Mouse (Mus musculus) MEL-GATA-1-ER (cell line): ENCODE results near the gene 1700037C18Rik.

Experiments
- DNase-seq: peaks from one replicate; pipeline ENCODE4 v3.0.0-alpha.2; 2012; ENCODE audit warnings: low read depth; ENCODE audit errors: extremely low read depth

The 1700037C18Rik gene

DNA sequence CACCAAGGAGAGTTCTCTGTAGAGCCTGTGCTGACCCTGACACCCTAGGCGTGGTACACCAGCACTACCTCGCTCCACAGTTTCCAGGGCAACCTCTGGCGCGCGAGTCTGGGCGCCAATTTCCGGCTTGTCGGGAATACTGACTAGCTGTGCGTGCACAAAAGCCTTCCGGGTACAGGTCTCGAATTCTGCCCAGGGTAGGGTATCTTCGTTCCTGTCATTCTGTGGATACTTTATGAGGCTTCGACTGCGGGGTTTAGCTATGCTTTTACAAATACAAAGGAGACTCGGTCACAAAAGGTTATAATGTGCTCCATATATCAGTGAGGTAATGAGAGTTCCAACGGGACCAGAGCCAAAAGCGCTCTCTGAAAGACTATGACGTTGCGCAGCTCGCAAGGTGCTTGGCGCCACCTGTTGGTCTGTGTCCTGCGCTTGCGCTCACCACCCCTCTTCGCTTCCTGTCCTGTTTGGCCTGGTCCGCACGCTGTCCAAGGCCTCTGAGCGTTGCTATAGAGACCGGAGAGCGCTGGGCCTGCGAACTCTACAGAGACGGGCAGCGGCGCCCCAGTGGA lies at the start of gene 1700037C18Rik, which contains the start of gene Cluap1:
Gene 1700037C18Rik (minus strand): TSS at position 153 of the 575 bp plus-strand sequence.
Gene Cluap1 (plus strand): TSS at position 265 of the 575 bp plus-strand sequence.
- DNase-seq: peak; percentile 89

DNA sequence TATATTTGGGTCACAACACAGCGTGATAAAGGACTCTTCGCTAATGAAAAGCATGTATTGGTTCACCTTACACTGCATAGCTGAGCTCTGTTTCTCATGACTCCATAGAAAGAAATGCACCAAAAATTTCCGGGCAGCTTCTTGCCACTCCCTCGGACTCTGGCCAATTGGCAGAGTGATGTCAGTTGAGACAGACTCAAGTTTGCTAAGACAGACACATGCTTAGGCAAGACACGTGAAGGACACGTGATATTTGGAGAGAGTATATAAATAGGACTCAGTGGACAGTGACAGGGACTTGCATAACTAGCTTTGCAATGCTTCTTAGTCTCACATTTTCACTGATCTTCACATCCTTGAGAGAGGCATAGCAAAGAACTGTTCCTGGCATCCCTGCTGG lies 47.9 kb upstream of the 1700037C18Rik start:
- DNase-seq: no peak

GRCm38 (mm10) chr16:3951141-3951540 lies 42.7 kb upstream of the 1700037C18Rik start:
- DNase-seq: peak; percentile 15

GRCm38 (mm10) chr16:3934701-3935100 lies 26.2 kb upstream of the 1700037C18Rik start:
- no peak for DNase-seq

- no peak for DNase-seq
These were observed 25.6 kb upstream of the 1700037C18Rik start for GRCm38 (mm10) chr16:3934091-3934490.

DNA sequence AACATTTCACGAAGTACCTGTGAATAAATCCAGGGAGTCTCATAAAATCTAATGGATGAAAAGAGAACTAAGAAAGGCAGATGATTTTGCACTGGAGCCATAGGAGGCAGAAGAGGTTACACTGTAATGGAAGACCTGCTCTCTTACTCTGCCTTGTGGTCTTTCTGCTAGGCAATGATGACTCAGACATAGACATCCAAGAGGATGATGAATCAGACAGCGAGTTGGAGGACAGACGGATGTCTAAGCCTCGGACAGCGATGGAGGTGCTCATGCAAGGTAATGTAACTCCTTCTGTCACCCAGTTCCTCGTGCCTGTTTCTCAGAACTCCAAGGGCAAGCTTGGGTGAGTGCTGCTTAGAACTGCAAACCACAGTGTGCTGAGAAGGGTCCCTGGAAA lies 25.0 kb upstream of the 1700037C18Rik start:
- no peak for DNase-seq

GRCm38 (mm10) chr16:3929151-3929550 lies 20.7 kb upstream of the 1700037C18Rik start:
- no peak for DNase-seq

GRCm38 (mm10) chr16:3928582-3928981 lies 20.1 kb upstream of the 1700037C18Rik start:
- DNase-seq: no peak

GRCm38 (mm10) chr16:3923966-3924365 lies 15.5 kb upstream of the 1700037C18Rik start:
- no peak for DNase-seq

DNA sequence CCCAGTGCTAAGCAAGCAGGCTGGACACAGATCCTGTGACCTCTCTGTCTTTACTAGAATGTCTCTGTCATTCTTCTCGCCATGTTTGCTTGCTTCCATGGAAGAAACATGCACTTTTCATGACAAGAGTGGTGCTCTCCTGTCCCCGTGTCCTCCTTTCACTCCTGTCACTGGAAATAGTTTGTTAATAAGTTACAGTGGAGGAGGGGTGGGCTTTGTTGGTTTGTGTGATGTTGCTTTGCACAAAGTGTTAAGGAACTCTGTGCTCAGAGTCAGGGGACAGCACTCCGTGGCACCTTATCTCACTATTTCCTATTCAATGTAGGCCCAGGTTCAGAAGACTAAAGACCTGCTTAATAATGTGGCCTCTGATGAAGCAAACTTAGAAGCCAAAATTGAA lies 15.0 kb upstream of the 1700037C18Rik start:
- no peak for DNase-seq

GRCm38 (mm10) chr16:3920756-3921155 lies 12.3 kb upstream of the 1700037C18Rik start:
- DNase-seq: no peak

DNA sequence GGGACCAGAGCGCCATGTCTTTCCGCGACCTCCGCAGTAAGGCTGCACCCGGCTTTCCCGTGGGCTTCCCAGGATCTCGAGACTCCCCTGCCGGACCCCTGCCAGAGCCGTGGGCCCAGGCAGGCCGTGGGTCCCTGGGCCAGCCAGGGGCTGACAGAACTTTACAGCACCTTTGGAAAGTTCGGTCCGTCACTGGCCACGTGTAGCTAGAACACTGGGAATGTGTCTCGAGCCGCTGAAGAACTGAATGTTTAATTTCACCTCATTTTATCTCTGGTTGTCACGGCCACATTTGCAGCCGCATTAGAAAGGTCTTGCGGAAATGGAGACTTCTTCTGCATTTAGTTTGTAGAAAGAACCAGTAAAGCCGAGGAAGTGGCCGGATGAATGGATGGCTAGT lies 629 bp upstream of the 1700037C18Rik start:
- DNase-seq: peak; percentile 33

GRCm38 (mm10) chr16:3907471-3907870 lies 1.0 kb downstream of the 1700037C18Rik start:
- no peak for DNase-seq

- DNase-seq: no peak
These were observed 11.9 kb downstream of the 1700037C18Rik start for GRCm38 (mm10) chr16:3896553-3896952.

DNA sequence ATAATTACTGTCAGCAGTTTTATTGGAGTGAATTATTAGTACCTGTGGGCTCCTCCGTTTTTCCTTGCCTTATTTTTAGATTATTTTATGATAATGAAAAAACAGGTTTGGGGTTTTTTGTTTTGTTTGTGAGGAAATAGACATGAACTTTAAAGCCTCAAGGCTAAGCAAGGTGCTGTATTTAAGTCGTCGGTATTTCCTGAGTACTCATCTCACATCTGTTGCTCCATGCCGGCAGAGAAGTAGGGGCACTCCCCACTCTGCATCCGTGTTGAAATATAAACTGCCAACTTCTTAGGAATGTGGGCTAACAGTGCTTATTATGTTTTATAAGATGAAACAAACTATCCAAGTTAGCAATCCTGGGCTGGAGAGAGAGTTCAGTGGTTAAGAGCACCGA lies 12.4 kb downstream of the 1700037C18Rik start:
- DNase-seq: no peak

GRCm38 (mm10) chr16:3895173-3895792 lies 13.2 kb downstream of the 1700037C18Rik start:
- DNase-seq: peak; percentile 45

- no peak for DNase-seq
These were observed 14.8 kb downstream of the 1700037C18Rik start for GRCm38 (mm10) chr16:3893739-3894138.

- no peak for DNase-seq
These were observed 16.7 kb downstream of the 1700037C18Rik start for GRCm38 (mm10) chr16:3891621-3892295.

DNA sequence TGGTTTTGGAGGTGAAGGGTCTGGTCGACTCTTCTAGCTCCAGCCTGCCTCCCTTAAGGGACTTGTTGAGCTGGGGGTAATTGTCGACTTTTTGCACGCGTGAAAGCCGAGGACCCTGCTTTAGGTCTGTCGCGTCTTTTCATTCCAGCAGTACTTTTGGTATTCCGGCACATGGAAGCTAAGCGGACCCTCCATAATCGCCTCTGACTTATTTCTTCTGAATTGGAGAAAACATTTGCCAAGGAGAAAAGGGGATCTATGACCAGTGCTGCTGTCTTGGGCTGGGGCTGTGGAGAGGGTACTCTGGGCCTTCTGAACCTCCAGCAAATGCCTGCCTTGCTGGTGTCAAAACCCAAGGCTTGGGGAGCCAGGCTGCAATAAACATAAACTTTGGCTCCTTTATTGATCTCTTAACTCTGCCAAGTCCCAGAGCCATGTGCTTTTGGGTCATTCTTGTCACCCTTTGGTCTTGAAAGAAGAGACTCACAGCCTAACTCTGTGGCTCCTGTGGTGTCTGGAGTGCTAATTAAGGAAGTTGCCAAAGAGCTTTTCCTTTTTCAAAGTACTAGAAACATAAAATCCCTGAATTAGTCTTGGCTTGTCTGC lies 23.3 kb downstream of the 1700037C18Rik start:
- DNase-seq: peak; percentile 49

- peak; percentile 70 for DNase-seq
These were observed 24.1 kb downstream of the 1700037C18Rik start, which contains the start of the genes Zfp597 and Gm20695 for GRCm38 (mm10) chr16:3884201-3885064. Gene Zfp597 (minus strand): TSS chr16:3884561. Gene Gm20695 (plus strand): TSS chr16:3884648.

- no peak for DNase-seq
These were observed 32.1 kb downstream of the 1700037C18Rik start for GRCm38 (mm10) chr16:3876346-3876745.
